Mouse (Mus musculus) hindbrain, embryonic 11.5 days (tissue): ENCODE data around the gene Paxx. TPM values are rescaled to one million over a fixed set of nuclear protein-coding genes. Genes with fewer than 3 reads are reported as not detected.
A peak's percentile ranks its signal among the peaks of the same experiment; 100 is the strongest.

ENCODE experiments used
- ATAC-seq: fragments of 200-750 bp; cut with Nextera tagmentation; 2 replicates; pipeline ENCODE4 v1.8.0; 2017; ENCODE audit warnings: mild to moderate bottlenecking, moderate TSS enrichment, moderate library complexity; ENCODE audit not compliant: low FRiP score
- DNase-seq: peaks from one replicate; pipeline ENCODE4 v3.0.0-alpha.2; 2015; ENCODE audit warnings: low spot score
- H3K27ac ChIP-seq: fragments of 300-500 bp; sonication (generic); 2 replicates; pipeline ENCODE4 v1.5.1; 2014; ENCODE audit warnings: mild to moderate bottlenecking, low read depth, low read length
- H3K27me3 ChIP-seq: fragments of 300-500 bp; sonication (generic); 2 replicates; pipeline ENCODE4 v1.6.1; 2014; ENCODE audit warnings: mild to moderate bottlenecking, low read length, moderate library complexity, mixed read lengths; ENCODE audit not compliant: control insufficient read depth, insufficient read depth
- H3K36me3 ChIP-seq: fragments of 300-500 bp; sonication (generic); 2 replicates; pipeline ENCODE4 v1.6.1; 2014; ENCODE audit warnings: mild to moderate bottlenecking, low read length, moderate library complexity, mixed read lengths; ENCODE audit not compliant: control insufficient read depth, insufficient read depth
- H3K4me1 ChIP-seq: fragments of 300-500 bp; sonication (generic); replicated peaks from 2 replicates; pipeline ENCODE4 v1.6.1; 2014; ENCODE audit warnings: low read length, mixed read lengths; ENCODE audit not compliant: control insufficient read depth, insufficient read depth
- H3K4me2 ChIP-seq: fragments of 300-500 bp; sonication (generic); replicated peaks from 2 replicates; pipeline ENCODE4 v1.6.1; 2014; ENCODE audit warnings: mild to moderate bottlenecking, low read depth, low read length
- H3K4me3 ChIP-seq: fragments of 300-500 bp; sonication (generic); 2 replicates; pipeline ENCODE4 v1.5.1; 2014; ENCODE audit warnings: low read depth, low read length
- H3K9ac ChIP-seq: fragments of 300-500 bp; sonication (generic); 2 replicates; pipeline ENCODE4 v1.6.1; 2014; ENCODE audit warnings: low read depth, low read length
- H3K9me3 ChIP-seq: fragments of 300-500 bp; sonication (generic); 2 replicates; pipeline ENCODE4 v1.6.1; 2016; ENCODE audit warnings: low read length; ENCODE audit not compliant: control insufficient read depth
- WGBS: fragments of 180-500 bp; shearing (Covaris S2); extraction: QIAGEN DNeasy Blood & Tissue Kit; methylation state at CpG from one replicate; pipeline ENCODE4 v1.1.7; 2014; 5-methylcytosine and 5-hydroxymethylcytosine counted together
- polyA plus RNA-seq: library from polyadenylated mRNA; unstranded; fragments of >200 nt; fragmentation: Nextera tagmentation; extraction: Ambion mirVana; gene quantifications from 2 replicates; pipeline ENCODE4 v1.2.1, GENCODE M21; 2014

Paxx gene
- polyA plus RNA-seq, 1 experiment from 2014 or later, result 28.0 TPM

GRCm38 (mm10) chr2:25487965-25488670 is 27.2 kb upstream of the Paxx start:
- 77% methylated on average over 6 of the region's 6 CpGs for WGBS

GRCm38 (mm10) chr2:25484901-25485647 is 24.2 kb upstream of the Paxx start:
- ATAC-seq (no peak), DNase-seq (no peak)
- Histone ChIP-seq H3K4me2 (no peak overlapping the region), H3K27me3 (no peaks in the 10 kb centered on the region), H3K36me3 (no peaks in the 10 kb centered on the region), H3K4me3 (no peak overlapping the region), H3K4me1 (no peaks in the 10 kb centered on the region), H3K9me3 (no peaks in the 10 kb centered on the region), H3K9ac (no peak overlapping the region), H3K27ac (no peak overlapping the region)
- 78% methylated on average over 11 of the region's 11 CpGs for WGBS

More at GRCm38 (mm10) chr2:25487965-25488670, 27.2 kb upstream of the Paxx start:
- H3K4me2 ChIP-seq, result no peak overlapping the region
- no peaks in the 10 kb centered on the region for H3K9me3 ChIP-seq
- DNase-seq (no peak), ATAC-seq (no peak)
- no peak overlapping the region for H3K9ac ChIP-seq
- no peak overlapping the region for H3K27ac ChIP-seq
- no peaks in the 10 kb centered on the region for H3K27me3 ChIP-seq
- no peak overlapping the region for H3K4me3 ChIP-seq
- no peaks in the 10 kb centered on the region for H3K36me3 ChIP-seq
- H3K4me1 ChIP-seq, result no peaks in the 10 kb centered on the region

- Histone ChIP-seq H3K4me1 (no peaks in the 10 kb centered on the region), H3K9me3 (no peaks in the 10 kb centered on the region), H3K4me2 (no peak overlapping the region), H3K27me3 (no peaks in the 10 kb centered on the region), H3K27ac (no peak overlapping the region), H3K9ac (no peak overlapping the region), H3K36me3 (no peaks in the 10 kb centered on the region), H3K4me3 (no peak overlapping the region)
- DNase-seq (peak; percentile 47), ATAC-seq (no peak)
- 25% methylated on average over 7 of the region's 7 CpGs for WGBS
Measured at GRCm38 (mm10) chr2:25482969-25483368, 22.1 kb upstream of the Paxx start.

GRCm38 (mm10) chr2:25480541-25480940 is 19.6 kb upstream of the Paxx start:
- H3K9me3 ChIP-seq, result no peaks in the 10 kb centered on the region
- H3K27me3 ChIP-seq, result no peaks in the 10 kb centered on the region
- H3K4me3 ChIP-seq, result no peak overlapping the region
- H3K36me3 ChIP-seq, result no peaks in the 10 kb centered on the region
- H3K4me1 ChIP-seq, result no peaks in the 10 kb centered on the region
- H3K4me2 ChIP-seq, result no peak overlapping the region
- 100% methylated on average over 1 of the region's 1 CpGs for WGBS
- ATAC-seq, result no peak
- H3K9ac ChIP-seq, result no peak overlapping the region
- H3K27ac ChIP-seq, result no peak overlapping the region
- no peak for DNase-seq

- ATAC-seq (no peak), DNase-seq (no peak)
Measured at GRCm38 (mm10) chr2:25479551-25480311, 18.8 kb upstream of the Paxx start.

GRCm38 (mm10) chr2:25477967-25478675 is 17.2 kb upstream of the Paxx start:
- Histone ChIP-seq H3K4me3 (no peak overlapping the region), H3K36me3 (no peaks in the 10 kb centered on the region), H3K4me2 (no peak overlapping the region), H3K27me3 (no peaks in the 10 kb centered on the region), H3K27ac (no peak overlapping the region), H3K9me3 (no peaks in the 10 kb centered on the region), H3K9ac (no peak overlapping the region), H3K4me1 (no peaks in the 10 kb centered on the region)
- 90% methylated on average over 3 of the region's 3 CpGs for WGBS
- ATAC-seq, result no peak
- DNase-seq, result no peak

More at GRCm38 (mm10) chr2:25479551-25480311, 18.8 kb upstream of the Paxx start:
- Histone ChIP-seq H3K4me2 (no peak overlapping the region), H3K4me1 (no peaks in the 10 kb centered on the region), H3K36me3 (no peaks in the 10 kb centered on the region), H3K9me3 (no peaks in the 10 kb centered on the region), H3K27me3 (no peaks in the 10 kb centered on the region), H3K4me3 (no peak overlapping the region), H3K9ac (no peak overlapping the region), H3K27ac (no peak overlapping the region)
- 77% methylated on average over 10 of the region's 10 CpGs for WGBS

GRCm38 (mm10) chr2:25477541-25477940 is 16.6 kb upstream of the Paxx start:
- DNase-seq (no peak), ATAC-seq (no peak)
- Histone ChIP-seq H3K36me3 (no peaks in the 10 kb centered on the region), H3K4me1 (no peaks in the 10 kb centered on the region), H3K9ac (no peak overlapping the region), H3K4me2 (no peak overlapping the region), H3K4me3 (no peak overlapping the region), H3K27me3 (no peaks in the 10 kb centered on the region), H3K9me3 (no peaks in the 10 kb centered on the region), H3K27ac (no peak overlapping the region)
- WGBS, result 91% methylated on average over 8 of the region's 8 CpGs

GRCm38 (mm10) chr2:25472550-25472949 is 11.7 kb upstream of the Paxx start:
- H3K27ac ChIP-seq, result no peak overlapping the region
- ATAC-seq (no peak), DNase-seq (no peak)
- H3K9me3 ChIP-seq, result no peaks in the 10 kb centered on the region
- no peaks in the 10 kb centered on the region for H3K27me3 ChIP-seq
- no peaks in the 10 kb centered on the region for H3K4me1 ChIP-seq
- 84% methylated on average over 2 of the region's 2 CpGs for WGBS
- H3K4me3 ChIP-seq, result no peak overlapping the region
- no peaks in the 10 kb centered on the region for H3K36me3 ChIP-seq
- H3K4me2 ChIP-seq, result no peak overlapping the region
- H3K9ac ChIP-seq, result no peak overlapping the region
